Comparison of ENCODE assay signal across 9 mouse cellular contexts in genomic region chr9:66067542-66067941, GRCm38 (mm10). TPM values are rescaled to one million over a fixed set of nuclear protein-coding genes. Genes with fewer than 3 reads are reported as not detected.
DNase-seq lines count a peak whose midpoint lies in the region; ATAC-seq and TF ChIP-seq lines count a peak whose summit lies in the region.
"Had no signal": no experiment of that assay in that cellular context is flagged by ENCODE, and none has a peak within 500 bp of the region (broad histone marks: within the 10 kb centered on the region; RNA-seq: fewer than 3 reads in every experiment).

No protein-coding gene starts in this region.

- DNase-seq in heart, adult 11 months = peak; percentile 97
- no peak for DNase-seq in brain, embryonic 14.5 days (ENCODE audit: low read depth)
- peak; percentile 55 to 72 for DNase-seq in heart, postnatal 10 days
- peak; percentile 50 for DNase-seq in lung, adult 2 months
- DNase-seq in testis, postnatal 10 days (ENCODE audit: low spot score) = peak; percentile 66

- H3ac ChIP-seq in C2C12 (ENCODE audit: control insufficient read depth, insufficient read length, low read depth) = no peak overlapping the region

- no peak for TF ChIP-seq POLR2A in brain, embryonic 14.5 days (IDR thresholded peaks at IDR 0.05; ENCODE audit: borderline replicate concordance, extremely low read depth, insufficient read depth, insufficient read length, poor library complexity, severe bottlenecking)
- no peak for TF ChIP-seq POLR2A in lung, adult 2 months (IDR thresholded peaks at IDR 0.05; ENCODE audit: borderline replicate concordance, extremely low read depth, low read depth, low read length)

- TF ChIP-seq CTCF in C2C12 (IDR thresholded peaks at IDR 0.05; ENCODE audit: control insufficient read depth, insufficient read depth, insufficient read length) = peak; percentile 49
- peak; percentile 53; the same call in 1 of the 2 replicates for TF ChIP-seq CTCF in brain, embryonic 14.5 days (IDR thresholded peaks at IDR 0.05; ENCODE audit: borderline replicate concordance, extremely low read depth, insufficient read depth, insufficient read length)
- TF ChIP-seq CTCF in lung, adult 2 months (IDR thresholded peaks at IDR 0.05; ENCODE audit: insufficient read depth, low read length) = peak; percentile 75

- 7% methylated on average over 5 of the region's 5 CpGs for WGBS in heart, embryonic 12.5 days
- WGBS in lung, adult 2 months = 43% methylated on average over 5 of the region's 5 CpGs

- no peaks in the 10 kb centered on the region for H3K9me3 ChIP-seq in heart, embryonic 12.5 days (replicated peaks)
- H3K9me3 ChIP-seq: limb, embryonic 13.5 days had no signal

- peaks cover 46% of the 10 kb centered on the region for H3K36me3 ChIP-seq in heart, embryonic 12.5 days
- peaks cover 39% of the 10 kb centered on the region for H3K36me3 ChIP-seq in C2C12 (ENCODE audit: control insufficient read depth, insufficient read depth)

- peaks cover 12% of the 10 kb centered on the region; the same call in 1 of the 2 replicates for H3K27me3 ChIP-seq in heart, embryonic 12.5 days (replicated peaks)
- H3K27me3 ChIP-seq in C2C12 (ENCODE audit: control insufficient read depth, insufficient read depth, insufficient read length) = no peaks in the 10 kb centered on the region

- H3K4me1 ChIP-seq in heart, embryonic 12.5 days (replicated peaks) = peaks cover 23% of the 10 kb centered on the region
- H3K4me1 ChIP-seq in lung, adult 2 months (ENCODE audit: control insufficient read depth, insufficient read depth, low read length) = peaks cover 4% of the 10 kb centered on the region; the same call in 1 of the 2 replicates

- H3K4me2 ChIP-seq in heart, embryonic 12.5 days = no peak overlapping the region
- H3K4me2 ChIP-seq: limb, embryonic 13.5 days had no signal

- no peak overlapping the region for H3K9ac ChIP-seq in heart, embryonic 12.5 days
- H3K9ac ChIP-seq: limb, embryonic 13.5 days had no signal

- no peak for ATAC-seq in heart, embryonic 12.5 days (ENCODE audit: insufficient number of reproducible peaks, low FRiP score)
- no peak for ATAC-seq in activated CD4-positive, CD25-positive, alpha-beta regulatory T cell, adult 4 months

- no peak overlapping the region for H3K4me3 ChIP-seq in heart, embryonic 12.5 days
- no peak overlapping the region for H3K4me3 ChIP-seq in C2C12 (ENCODE audit: insufficient read depth, poor library complexity, severe bottlenecking)
- H3K4me3 ChIP-seq in lung, adult 2 months (replicated peaks; ENCODE audit: extremely low read depth, low read depth, low read length) = no peak overlapping the region

- H3K79me2 ChIP-seq in C2C12 (ENCODE audit: control insufficient read depth, insufficient read depth) = peaks cover 9% of the 10 kb centered on the region

- H3K27ac ChIP-seq in heart, embryonic 12.5 days (ENCODE audit: poor library complexity, severe bottlenecking) = no peak overlapping the region
- H3K27ac ChIP-seq: limb, embryonic 13.5 days had no signal

- peaks cover 6% of the 10 kb centered on the region for H3K79me3 ChIP-seq in C2C12 (ENCODE audit: low read depth)

- intact Hi-C loops in heart, postnatal 10 days (cut with DNase I) = loop anchor here (2.0 kb wide), 1 partner anchor 21 kb away; no protein-coding TSS in a partner anchor

TF ChIP-seq in C2C12, 6 proteins besides CTCF, POLR2A, EP300 and RAD21:
- no peak for TF ChIP-seq MAX (IDR thresholded peaks at IDR 0.05)
- no peak for TF ChIP-seq USF1 (IDR thresholded peaks at IDR 0.05; ENCODE audit: low read depth)
- no peak for TF ChIP-seq MYOG (IDR thresholded peaks at IDR 0.05; ENCODE audit: control insufficient read depth, extremely low read depth, insufficient read length)
- TF ChIP-seq CEBPB (IDR thresholded peaks at IDR 0.05; ENCODE audit: low read depth) = no peak
- TF ChIP-seq FOSL1 (IDR thresholded peaks at IDR 0.05; ENCODE audit: insufficient read depth, low read length, poor library complexity, severe bottlenecking) = no peak
- no peak for TF ChIP-seq MYOD1 (IDR thresholded peaks at IDR 0.05; ENCODE audit: control insufficient read depth, insufficient read length, low read depth)

RNA-seq across cellular contexts. Expression of gene Snx22, which starts 2.0 kb away (rescaled TPM):
- 2.4 and 3.0 TPM in 2 replicates for polyA plus RNA-seq in heart, embryonic 12.5 days (2016; fragmentation: Nextera tagmentation; extraction: Ambion mirVana)
- 0.74 TPM for polyA plus RNA-seq in C2C12 (2012; fragmentation: generic; extraction: Trizol)
- polyA plus RNA-seq in brain, embryonic 14.5 days (2012; rRNA removed) = 6.2 and 6.8 TPM in 2 replicates
- 1 to 10 TPM in 1 of 2 experiments, under 1 TPM in 1; 0.81 to 1.1 TPM for total RNA-seq in heart, postnatal 10 days (2021)
- polyA plus RNA-seq in lung, adult 2 months (2012; rRNA removed) = 14.5 and 18.0 TPM in 2 replicates
- 1 to 10 TPM in 1 of 2 experiments, under 1 TPM in 1; 0.79 to 2.5 TPM for polyA plus RNA-seq in activated CD4-positive, CD25-positive, alpha-beta regulatory T cell, adult 4 months (2017; shearing (Covaris generic))

RNA-seq across cellular contexts. Expression of gene Ppib, which starts 7.5 kb away (rescaled TPM):
- 405 and 410 TPM in 2 replicates for polyA plus RNA-seq in heart, embryonic 12.5 days (2016; fragmentation: Nextera tagmentation; extraction: Ambion mirVana)
- 781 TPM for polyA plus RNA-seq in C2C12 (2012; fragmentation: generic; extraction: Trizol)
- polyA plus RNA-seq in brain, embryonic 14.5 days (2012; rRNA removed) = 342 and 348 TPM in 2 replicates
- 100 to 1,000 TPM; 262 to 272 TPM for total RNA-seq in heart, postnatal 10 days (2021)
- 162 and 176 TPM in 2 replicates for polyA plus RNA-seq in lung, adult 2 months (2012; rRNA removed)
- 100 to 1,000 TPM; 542 to 636 TPM for polyA plus RNA-seq in activated CD4-positive, CD25-positive, alpha-beta regulatory T cell, adult 4 months (2017; shearing (Covaris generic))

RNA-seq across cellular contexts. Expression of gene Snx1, which starts 58.8 kb away (rescaled TPM):
- 68.8 and 72.1 TPM in 2 replicates for polyA plus RNA-seq in heart, embryonic 12.5 days (2016; fragmentation: Nextera tagmentation; extraction: Ambion mirVana)
- polyA plus RNA-seq in C2C12 (2012; fragmentation: generic; extraction: Trizol) = 69.9 TPM
- polyA plus RNA-seq in brain, embryonic 14.5 days (2012; rRNA removed) = 75.6 and 101 TPM in 2 replicates
- total RNA-seq in heart, postnatal 10 days (2021) = 10 to 100 TPM; 38.5 to 41.3 TPM
- 50.7 and 57.3 TPM in 2 replicates for polyA plus RNA-seq in lung, adult 2 months (2012; rRNA removed)
- 10 to 100 TPM; 71.4 to 82.3 TPM for polyA plus RNA-seq in activated CD4-positive, CD25-positive, alpha-beta regulatory T cell, adult 4 months (2017; shearing (Covaris generic))

RNA-seq across cellular contexts. Expression of gene Ciao2a, which starts 58.9 kb away (rescaled TPM):
- 161 and 176 TPM in 2 replicates for polyA plus RNA-seq in heart, embryonic 12.5 days (2016; fragmentation: Nextera tagmentation; extraction: Ambion mirVana)
- 39.7 TPM for polyA plus RNA-seq in C2C12 (2012; fragmentation: generic; extraction: Trizol)
- 35.8 and 36.3 TPM in 2 replicates for polyA plus RNA-seq in brain, embryonic 14.5 days (2012; rRNA removed)
- 10 to 100 TPM; 84.0 to 85.4 TPM for total RNA-seq in heart, postnatal 10 days (2021)
- 7.3 and 13.0 TPM in 2 replicates for polyA plus RNA-seq in lung, adult 2 months (2012; rRNA removed)
- 100 to 1,000 TPM; 180 to 193 TPM for polyA plus RNA-seq in activated CD4-positive, CD25-positive, alpha-beta regulatory T cell, adult 4 months (2017; shearing (Covaris generic))
